Mouse (Mus musculus) naive thymus-derived CD4-positive, alpha-beta T cell, adult 5 months (primary cell): ENCODE data around the gene Pdzd3. TPM values are rescaled to one million over a fixed set of nuclear protein-coding genes. Genes with fewer than 3 reads are reported as not detected.

ENCODE experiments used
- polyA plus RNA-seq: library from polyadenylated mRNA; unstranded; fragments of 100-300 nt; shearing (Covaris generic); gene quantifications from one replicate; pipeline ENCODE4 v1.2.1, GENCODE M21; 2017

Gene Pdzd3
- polyA plus RNA-seq = not detected

DNA sequence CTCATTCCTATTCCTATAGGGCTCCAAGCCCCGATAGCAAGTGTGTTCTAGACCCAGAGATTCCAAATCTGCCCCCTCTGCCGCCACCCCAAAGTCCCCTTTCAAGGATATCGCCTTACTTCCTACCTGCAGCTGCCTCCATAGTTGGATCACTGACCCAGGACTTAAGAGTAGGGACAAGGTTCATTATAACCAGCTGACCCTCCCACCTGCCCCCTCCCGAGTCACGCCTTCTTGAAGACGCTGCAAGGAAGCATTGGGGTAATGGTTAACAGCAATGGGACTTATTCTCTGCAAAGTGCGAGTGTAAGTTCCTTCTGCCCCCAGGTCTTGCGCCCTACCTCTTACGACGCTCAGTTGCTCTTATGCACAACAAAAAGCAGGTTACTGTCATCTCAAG, at the start of gene Pdzd3:
Gene Pdzd3, minus strand, starts transcription at position 158 of the 400 bp plus-strand sequence.

DNA sequence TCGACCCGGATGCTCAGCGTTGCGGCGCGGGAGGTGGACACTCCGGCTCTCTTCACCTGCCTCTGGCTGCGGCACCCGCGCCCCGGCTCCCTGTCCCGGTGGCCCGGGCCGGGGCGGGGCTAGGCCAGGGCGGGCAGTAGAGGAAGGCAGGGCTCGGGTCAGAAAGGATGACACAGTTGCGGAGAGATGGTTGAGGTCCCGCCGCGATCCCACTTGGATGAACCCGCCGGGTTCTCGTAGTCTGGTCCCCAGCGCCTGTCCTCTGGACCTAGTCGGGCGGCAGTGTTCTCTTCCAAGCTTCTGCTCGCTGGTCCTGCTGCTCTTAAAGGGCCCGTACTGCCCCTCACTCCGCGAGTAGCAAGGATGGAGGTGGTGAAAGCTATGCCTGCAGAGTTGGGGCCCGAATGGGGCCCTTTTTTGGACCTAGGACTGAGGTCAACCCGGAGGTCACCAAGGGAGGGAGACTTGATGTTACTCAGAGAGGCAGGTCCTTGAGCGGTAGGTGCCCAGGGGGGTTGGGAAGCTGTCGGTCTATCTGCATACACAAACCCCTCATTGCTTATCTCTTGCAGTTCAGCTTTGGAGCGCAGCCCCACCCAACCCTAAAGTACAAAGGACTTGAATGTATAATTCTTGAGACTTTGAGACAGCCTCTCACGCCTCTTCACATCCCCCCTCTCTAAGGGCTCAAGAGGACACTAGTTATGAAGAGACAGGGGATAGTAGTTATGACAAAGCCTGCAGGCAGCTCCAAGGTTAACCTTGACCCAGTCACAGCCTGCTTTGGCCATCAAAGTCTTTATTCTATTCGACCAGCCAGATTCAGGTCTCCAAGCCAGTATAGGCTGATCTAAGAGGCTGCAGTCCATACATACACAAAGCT, 37.0 kb upstream of the Pdzd3 start, which contains the start of gene Abcg4:
Gene Abcg4, minus strand, starts transcription at position 540 of the 883 bp plus-strand sequence.

DNA sequence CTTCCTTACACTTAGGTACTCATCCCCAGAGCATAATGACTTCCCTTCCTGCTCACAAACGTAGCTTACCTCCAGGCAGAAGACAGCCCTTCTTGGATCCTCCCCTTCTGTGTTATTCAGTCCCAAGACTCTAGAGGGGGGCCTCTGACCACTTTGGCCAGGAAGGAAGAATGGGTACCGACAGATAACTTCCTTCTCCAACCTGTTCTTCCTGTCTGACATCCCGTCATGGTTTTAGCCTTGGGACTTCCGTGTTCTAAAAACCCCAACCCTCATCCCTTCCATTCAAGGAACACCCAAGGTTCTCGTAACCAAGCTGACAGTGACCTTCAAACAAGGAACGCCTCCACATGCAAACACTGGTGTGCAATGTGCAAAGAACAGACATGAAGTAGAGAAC, 17.2 kb upstream of the Pdzd3 start, which contains the start of gene Nlrx1:
Gene Nlrx1, minus strand, starts transcription at position 168 of the 400 bp plus-strand sequence.

DNA sequence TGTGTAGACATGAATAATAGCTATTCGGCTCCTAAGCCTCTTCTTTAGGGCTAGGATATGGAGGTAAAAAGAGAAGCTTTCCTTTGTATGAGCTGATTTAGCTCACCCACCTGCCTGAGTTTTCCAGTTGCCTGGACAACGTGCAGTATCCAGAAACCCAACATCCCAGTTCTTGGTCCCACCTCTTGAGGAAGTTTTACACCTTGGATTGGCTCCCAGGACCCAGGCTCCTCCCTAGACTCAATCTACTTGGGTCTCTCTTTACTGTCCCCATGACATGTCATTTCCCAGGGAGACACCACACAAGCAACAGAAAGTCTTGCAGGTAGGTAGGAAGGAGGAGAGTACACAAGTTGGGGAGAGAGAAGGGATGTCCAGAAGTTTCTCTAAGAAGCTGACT, 10.9 kb downstream of the Pdzd3 start, which contains the start of gene Ccdc153:
Gene Ccdc153, plus strand, starts transcription at position 278 of the 400 bp plus-strand sequence.

DNA sequence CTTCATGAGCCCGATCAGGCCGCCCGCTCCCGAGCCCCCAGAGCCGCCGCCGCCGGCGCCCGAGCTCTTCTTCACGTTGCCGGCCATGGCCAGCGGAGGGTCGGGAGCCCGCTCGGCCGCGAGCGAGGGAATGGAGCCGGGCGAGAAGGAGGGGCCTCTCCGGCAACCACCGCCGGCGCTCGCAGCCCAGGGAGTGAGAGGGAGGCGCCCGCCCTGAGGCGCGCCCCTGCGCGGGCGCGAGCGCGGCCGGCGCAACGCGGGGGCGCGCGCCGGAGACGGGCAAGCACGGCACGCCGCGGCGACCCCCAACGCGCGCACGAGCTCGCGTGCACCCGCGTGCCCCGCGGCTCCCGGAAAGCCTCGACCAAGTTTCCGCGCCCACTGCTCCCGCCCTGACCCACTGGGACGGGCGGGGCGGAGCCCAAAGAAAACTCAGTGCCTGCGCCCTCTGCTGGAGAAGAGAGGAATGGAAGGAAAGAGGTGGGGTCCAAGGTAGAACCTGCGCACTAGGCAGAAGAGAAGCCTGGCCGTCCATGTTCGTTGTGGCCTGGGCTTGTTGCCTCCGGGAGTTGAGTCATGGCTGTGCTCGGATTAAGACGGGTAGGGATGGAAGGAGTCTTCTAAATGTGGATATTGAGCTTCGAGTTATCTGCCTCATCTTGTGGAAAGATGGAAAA, 17.3 kb downstream of the Pdzd3 start, which contains the start of gene Cbl:
Gene Cbl, minus strand, starts transcription at position 248 of the 677 bp plus-strand sequence.

Other genes starting within 250 kb of the Pdzd3 start
- 60.0 TPM for gene Thy1, start 208.1 kb downstream of the Pdzd3 start, polyA plus RNA-seq
- gene Usp2, start 184.4 kb downstream of the Pdzd3 start, polyA plus RNA-seq = 25.7 TPM
- not detected for gene Mfrp, start 149.7 kb downstream of the Pdzd3 start, polyA plus RNA-seq
- not detected for gene C1qtnf5, start 144.2 kb downstream of the Pdzd3 start, polyA plus RNA-seq
- not detected for gene Gm49380, start 138.0 kb downstream of the Pdzd3 start, polyA plus RNA-seq
- gene Rnf26, start 138.0 kb downstream of the Pdzd3 start, polyA plus RNA-seq = 20.6 TPM
- gene Mcam, start 117.0 kb downstream of the Pdzd3 start, polyA plus RNA-seq = 0.70 TPM
- 46.8 TPM for gene Cbl, start 17.4 kb downstream of the Pdzd3 start, polyA plus RNA-seq
- gene Ccdc153, start 10.8 kb downstream of the Pdzd3 start, polyA plus RNA-seq = not detected
- 2.9 TPM for gene Nlrx1, start 17.1 kb upstream of the Pdzd3 start, polyA plus RNA-seq
- gene Abcg4, start 37.1 kb upstream of the Pdzd3 start, polyA plus RNA-seq = not detected
- 49.0 TPM for gene Hinfp, start 54.2 kb upstream of the Pdzd3 start, polyA plus RNA-seq
- 19.9 TPM for gene C2cd2l, start 68.8 kb upstream of the Pdzd3 start, polyA plus RNA-seq
- 6.6 TPM for gene Dpagt1, start 74.5 kb upstream of the Pdzd3 start, polyA plus RNA-seq
- 62.7 TPM for gene H2afx, start 83.2 kb upstream of the Pdzd3 start, polyA plus RNA-seq
- 20.3 TPM for gene Hmbs, start 92.8 kb upstream of the Pdzd3 start, polyA plus RNA-seq
- gene Vps11, start 110.2 kb upstream of the Pdzd3 start, polyA plus RNA-seq = 73.9 TPM
- 16.9 TPM for gene Hyou1, start 128.0 kb upstream of the Pdzd3 start, polyA plus RNA-seq
- 15.1 TPM for gene Slc37a4, start 145.4 kb upstream of the Pdzd3 start, polyA plus RNA-seq
- gene Rps25, start 155.7 kb upstream of the Pdzd3 start, polyA plus RNA-seq = 2,678 TPM
- 80.8 TPM for gene Trappc4, start 156.1 kb upstream of the Pdzd3 start, polyA plus RNA-seq
- 39.8 TPM for gene Ccdc84, start 167.1 kb upstream of the Pdzd3 start, polyA plus RNA-seq
- not detected for gene Foxr1, start 189.7 kb upstream of the Pdzd3 start, polyA plus RNA-seq
- gene Upk2, start 203.5 kb upstream of the Pdzd3 start, polyA plus RNA-seq = not detected
- 22.3 TPM for gene Bcl9l, start 231.4 kb upstream of the Pdzd3 start, polyA plus RNA-seq